Mouse (Mus musculus): ENCODE data around the gene Arhgef3. TPM values are rescaled to one million over a fixed set of nuclear protein-coding genes. Genes with fewer than 3 reads are reported as not detected.
A peak's percentile ranks its signal among the peaks of the same experiment; 100 is the strongest.

Gene Arhgef3
- polyA plus RNA-seq, 3 experiments from 2014 or later: 90.3 to 168 (median 160) TPM

GRCm38 (mm10) chr14:27167177-27167576 is 52.5 kb downstream of the Arhgef3 start:
- no peak for ATAC-seq

GRCm38 (mm10) chr14:27168387-27168786 is 53.7 kb downstream of the Arhgef3 start:
- no peak for ATAC-seq

- ATAC-seq: no peak
These were observed 54.6 kb downstream of the Arhgef3 start for GRCm38 (mm10) chr14:27169287-27169686.

GRCm38 (mm10) chr14:27170421-27170820 is 55.7 kb downstream of the Arhgef3 start:
- ATAC-seq: no peak

DNA sequence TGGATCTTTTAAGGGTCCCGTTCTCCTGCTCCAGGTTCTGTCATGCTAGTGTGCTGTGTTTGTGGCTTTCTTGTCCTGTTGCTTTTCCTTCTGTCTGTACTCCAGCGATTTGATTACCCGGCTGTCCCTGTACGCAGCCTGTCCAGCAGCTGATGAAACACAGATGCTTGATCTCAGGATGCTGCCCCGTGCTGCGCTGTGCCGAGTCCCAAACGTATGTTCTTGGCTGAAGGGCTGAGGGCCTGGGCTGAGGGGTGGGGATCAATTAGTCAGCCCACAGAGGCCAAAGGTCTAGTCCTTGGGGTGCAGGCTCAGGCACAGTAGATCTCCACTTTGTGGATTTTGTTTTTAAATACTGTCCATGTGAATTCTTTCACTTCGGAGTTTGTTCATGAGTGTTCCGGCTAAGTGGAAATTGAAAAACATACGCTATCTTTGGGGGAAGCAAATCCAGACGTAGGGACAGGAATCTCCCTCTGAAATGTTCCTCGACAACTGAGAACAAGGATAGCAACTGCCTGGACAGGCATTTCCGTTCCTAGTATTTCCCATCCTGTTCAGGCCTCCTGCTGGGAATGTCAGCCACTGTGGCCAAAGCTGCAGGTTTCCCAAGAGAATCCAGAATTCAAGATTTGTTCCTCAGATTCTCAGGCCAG is 56.6 kb downstream of the Arhgef3 start:
- no peak for ATAC-seq

DNA sequence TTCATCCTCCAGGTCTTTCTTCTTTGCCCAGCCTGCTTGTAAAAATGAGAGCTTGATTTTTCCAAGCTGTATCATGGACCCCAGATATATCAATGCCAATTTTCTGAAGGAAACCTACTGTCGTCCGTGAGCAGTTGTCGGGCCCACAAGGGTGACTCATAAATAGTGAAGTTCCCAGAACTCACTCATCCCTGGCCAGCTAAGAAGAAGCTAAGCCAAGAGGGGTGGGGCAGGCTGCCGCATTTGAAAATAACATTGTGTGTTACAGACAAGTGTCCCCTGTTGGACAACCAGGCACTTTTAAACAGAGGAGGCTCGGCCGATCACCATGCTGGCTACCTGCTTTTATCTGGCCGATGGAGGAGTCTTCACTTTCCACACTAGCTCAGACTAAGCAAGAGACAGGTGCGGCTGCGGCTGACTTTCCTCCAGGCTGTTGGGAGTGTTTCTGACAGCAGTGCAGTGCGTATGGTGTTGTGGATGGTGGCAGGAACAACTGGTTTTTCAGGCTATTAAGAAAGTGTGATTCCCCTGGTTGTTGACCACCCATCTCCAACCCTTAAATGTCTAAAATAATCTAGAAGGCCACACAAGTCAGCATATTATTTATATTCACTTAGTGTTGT is 58.6 kb downstream of the Arhgef3 start:
- ATAC-seq: no peak

GRCm38 (mm10) chr14:27174188-27174786 is 59.6 kb downstream of the Arhgef3 start:
- ATAC-seq: no peak

GRCm38 (mm10) chr14:27174831-27175301 is 60.2 kb downstream of the Arhgef3 start:
- ATAC-seq: no peak

DNA sequence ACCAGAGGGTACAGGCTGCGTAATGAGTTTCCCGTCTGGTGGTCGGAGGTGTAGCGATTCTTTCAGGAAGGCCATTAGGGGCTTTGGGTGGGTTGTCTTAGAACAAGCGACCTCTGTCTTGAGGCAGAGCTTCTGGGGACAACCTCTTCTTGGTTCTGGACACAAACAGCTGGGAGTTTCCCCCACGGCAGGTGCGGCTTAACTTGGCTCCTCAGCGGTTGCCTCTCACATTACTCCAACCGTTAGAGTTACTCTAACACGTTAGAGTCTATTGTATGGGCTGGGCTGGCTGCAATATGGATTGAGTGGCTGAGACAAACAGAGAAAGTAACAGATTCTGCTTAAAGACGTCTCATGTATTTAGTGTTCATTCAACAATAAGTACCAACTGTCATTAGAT is 60.6 kb downstream of the Arhgef3 start:
- no peak for ATAC-seq

DNA sequence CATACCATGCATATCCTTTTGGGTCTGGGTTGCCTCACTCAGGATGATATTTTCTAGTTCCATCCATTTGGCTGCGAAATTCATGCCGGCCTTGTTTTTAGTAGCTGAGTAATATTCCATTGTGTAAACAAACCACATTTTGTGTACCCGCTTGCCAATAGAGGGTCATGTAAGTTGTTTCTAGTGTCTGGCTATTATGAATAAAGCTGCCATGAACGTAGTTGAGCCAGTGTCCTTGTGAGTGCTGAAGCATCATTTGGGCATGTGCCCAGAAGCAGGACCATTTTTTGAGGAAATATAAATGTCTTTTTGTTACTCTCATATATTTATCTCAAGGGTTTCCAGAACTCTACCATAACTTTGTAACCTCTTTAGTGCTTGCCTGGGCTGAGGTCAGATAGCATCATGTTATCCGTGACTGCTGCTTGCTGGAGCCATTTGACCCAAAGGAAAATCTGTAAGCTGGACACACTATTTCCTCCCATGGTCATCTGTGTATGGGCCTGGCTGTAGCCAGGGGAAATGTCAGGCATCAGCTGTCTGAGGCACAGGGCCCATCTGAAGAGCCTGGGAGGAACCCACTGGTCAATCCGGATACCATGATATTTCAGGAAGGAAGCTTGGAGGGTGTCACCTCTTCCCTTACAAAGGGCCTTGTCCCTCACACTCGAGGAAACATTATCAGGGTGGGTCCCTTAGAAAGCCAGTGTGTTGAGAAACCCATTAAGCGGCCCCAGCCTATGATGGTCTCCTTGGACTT is 63.3 kb downstream of the Arhgef3 start:
- ATAC-seq: no peak

- ATAC-seq: no peak
These were observed 63.8 kb downstream of the Arhgef3 start for GRCm38 (mm10) chr14:27178560-27178920.

GRCm38 (mm10) chr14:27179771-27180170 is 65.1 kb downstream of the Arhgef3 start:
- ATAC-seq: no peak

- ATAC-seq: no peak
These were observed 67.4 kb downstream of the Arhgef3 start for GRCm38 (mm10) chr14:27182059-27182458.

GRCm38 (mm10) chr14:27182646-27183438 is 68.1 kb downstream of the Arhgef3 start:
- no peak for ATAC-seq

GRCm38 (mm10) chr14:27183501-27184230 is 69.0 kb downstream of the Arhgef3 start:
- no peak for ATAC-seq

GRCm38 (mm10) chr14:27185902-27186301 is 71.2 kb downstream of the Arhgef3 start:
- ATAC-seq: no peak

DNA sequence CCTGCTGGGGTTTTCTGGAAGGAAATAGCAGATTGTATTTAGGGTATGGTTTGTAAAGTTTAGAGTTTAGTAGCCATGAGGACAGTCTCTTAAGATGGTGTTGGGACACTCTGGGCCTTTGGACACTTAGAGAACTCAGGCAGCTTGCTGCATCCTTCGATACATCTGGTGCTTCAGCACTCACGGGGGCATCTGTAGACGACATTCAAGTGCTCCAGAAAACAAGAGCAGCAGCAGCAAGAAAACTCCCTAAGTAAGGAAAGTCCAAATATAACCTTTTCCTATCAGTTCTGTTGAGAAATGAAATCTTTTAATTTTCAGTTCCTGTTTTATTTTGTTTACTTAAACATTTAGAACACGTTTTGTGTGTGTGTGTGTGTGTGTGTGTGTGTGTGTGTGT is 71.9 kb downstream of the Arhgef3 start:
- ATAC-seq: peak; percentile 7

DNA sequence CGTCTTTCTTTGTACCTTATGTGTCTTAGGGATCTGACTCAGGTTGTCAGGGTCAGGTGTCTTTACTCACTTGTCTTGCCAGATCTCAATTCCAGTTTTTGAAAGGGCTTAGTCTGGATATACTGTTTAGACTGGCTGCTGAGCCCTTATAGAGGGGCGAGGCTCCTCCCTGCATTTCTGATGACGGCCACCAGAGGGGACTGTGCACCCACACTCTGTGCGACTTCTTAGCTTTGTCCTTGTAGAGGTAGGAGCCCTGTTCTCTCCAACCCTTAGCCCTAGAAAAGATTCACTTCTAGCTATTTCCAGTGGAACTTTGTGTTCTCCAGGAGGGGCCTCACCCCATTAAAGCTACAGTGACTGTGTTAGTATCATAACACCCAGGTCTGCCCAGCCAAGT is 72.3 kb downstream of the Arhgef3 start:
- ATAC-seq: peak; percentile 90

- ATAC-seq: no peak
These were observed 73.2 kb downstream of the Arhgef3 start for GRCm38 (mm10) chr14:27187885-27188284.

GRCm38 (mm10) chr14:27192450-27192849 is 77.8 kb downstream of the Arhgef3 start:
- peak; percentile 76 for ATAC-seq

DNA sequence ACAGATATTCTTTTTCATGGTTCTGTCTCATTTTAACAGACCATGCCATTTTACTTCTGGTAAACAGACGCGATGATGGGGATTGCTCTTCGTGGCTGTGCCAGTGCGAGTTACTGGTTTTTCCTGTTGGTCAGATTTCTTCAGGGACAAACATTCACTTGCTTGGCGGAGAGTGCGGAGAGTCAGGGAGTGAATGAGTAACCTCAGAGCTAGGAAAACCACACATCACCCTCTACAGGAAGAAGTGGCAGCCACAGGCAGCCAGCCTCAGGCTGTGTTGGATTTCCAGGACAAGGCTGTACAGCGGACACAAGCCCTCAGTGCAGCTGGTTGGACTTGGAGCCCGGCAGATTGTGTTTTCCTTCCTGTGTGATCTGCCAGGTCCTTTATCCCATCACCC is 82.3 kb downstream of the Arhgef3 start:
- no peak for ATAC-seq

Data from inflammation-experienced regulatory T-cells, adult 6 months (primary cell).